Mouse (Mus musculus): ENCODE data around the gene Sema4d.

DNA sequence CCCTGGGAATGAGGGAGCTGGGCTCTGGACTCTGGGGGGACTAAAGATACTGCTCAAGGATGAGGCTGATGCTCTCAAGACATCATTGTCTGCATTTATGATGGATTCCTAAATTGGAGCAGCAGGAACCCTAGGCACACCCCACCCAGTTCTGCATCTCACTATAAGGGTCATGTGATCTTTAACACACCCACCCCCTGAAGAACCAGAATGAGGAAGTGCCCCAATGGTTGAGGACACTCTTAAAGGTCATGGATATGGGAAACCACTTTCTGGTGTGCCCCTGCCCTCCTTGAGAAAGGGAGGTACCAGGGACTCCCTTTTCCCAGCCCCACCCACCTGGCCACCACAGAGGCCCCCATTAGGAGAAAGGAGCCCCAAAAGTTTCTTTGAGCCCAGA is 97.1 kb downstream of the Sema4d start:
- no peak for TF ChIP-seq CTCF (IDR thresholded peaks at IDR 0.05; ENCODE audit: low read depth, low read length)
- no peak for TF ChIP-seq POLR2A (IDR thresholded peaks at IDR 0.05; ENCODE audit: insufficient read depth, low read length)
- TF ChIP-seq EP300 (IDR thresholded peaks at IDR 0.05; ENCODE audit: insufficient read depth, low read depth, low read length): no peak
